Mouse (Mus musculus) kidney, postnatal 14 days (tissue): ENCODE results near the gene Rab3d.

Source experiments
- DNase-seq: peaks from one replicate; pipeline ENCODE4 v3.0.0; 2022; ENCODE audit warnings: mixed read lengths

The Rab3d gene

GRCm38 (mm10) chr9:21918035-21918592 is at the start of gene Rab3d:
TSS of gene Rab3d (minus strand) at chr9:21918192.
- DNase-seq = peak; percentile 99

GRCm38 (mm10) chr9:21963417-21963816 is 45.4 kb upstream of the Rab3d start, which contains the start of gene Epor:
TSS of gene Epor (minus strand) at chr9:21963506.
- DNase-seq = peak; percentile 71

- peak; percentile 82 for DNase-seq
Measured at GRCm38 (mm10) chr9:21962416-21963059, 44.5 kb upstream of the Rab3d start.

GRCm38 (mm10) chr9:21962010-21962409 is 44.0 kb upstream of the Rab3d start:
- no peak for DNase-seq

- DNase-seq = peak; percentile 19
Measured at GRCm38 (mm10) chr9:21961366-21961980, 43.5 kb upstream of the Rab3d start.

DNA sequence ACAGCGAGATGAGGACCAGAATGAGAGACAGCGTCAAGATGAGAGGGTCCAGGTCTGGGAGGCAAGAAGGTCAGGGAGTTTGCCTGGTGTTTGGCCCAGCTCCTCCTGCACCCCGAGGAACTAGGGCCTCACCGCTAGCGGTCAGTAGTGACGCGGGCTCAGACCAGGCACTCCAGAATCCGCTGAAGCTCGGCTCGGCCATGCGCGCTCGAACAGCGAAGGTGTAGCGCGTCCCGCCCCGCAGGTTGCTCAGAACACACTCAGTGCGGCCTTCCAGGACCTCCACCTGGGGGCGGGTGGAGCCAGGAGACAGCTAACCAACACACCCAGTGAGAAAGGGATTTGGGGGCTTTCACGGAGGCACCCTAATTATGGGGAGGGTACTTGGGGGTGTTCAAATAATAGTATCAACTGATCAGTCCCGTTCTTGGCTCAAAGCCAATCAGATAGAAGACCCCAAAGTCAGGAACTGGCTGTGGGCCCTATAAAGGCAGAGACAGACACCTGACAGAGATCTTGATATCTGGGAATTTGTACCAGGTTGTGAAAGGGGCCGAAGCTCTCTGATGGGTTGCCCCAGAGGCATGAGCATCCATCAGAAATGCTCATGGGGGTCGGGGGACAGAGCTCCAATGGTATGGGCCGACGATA is 42.7 kb upstream of the Rab3d start:
- DNase-seq = peak; percentile 70

- DNase-seq = peak; percentile 56
Measured at GRCm38 (mm10) chr9:21960135-21960534, 42.1 kb upstream of the Rab3d start.

DNA sequence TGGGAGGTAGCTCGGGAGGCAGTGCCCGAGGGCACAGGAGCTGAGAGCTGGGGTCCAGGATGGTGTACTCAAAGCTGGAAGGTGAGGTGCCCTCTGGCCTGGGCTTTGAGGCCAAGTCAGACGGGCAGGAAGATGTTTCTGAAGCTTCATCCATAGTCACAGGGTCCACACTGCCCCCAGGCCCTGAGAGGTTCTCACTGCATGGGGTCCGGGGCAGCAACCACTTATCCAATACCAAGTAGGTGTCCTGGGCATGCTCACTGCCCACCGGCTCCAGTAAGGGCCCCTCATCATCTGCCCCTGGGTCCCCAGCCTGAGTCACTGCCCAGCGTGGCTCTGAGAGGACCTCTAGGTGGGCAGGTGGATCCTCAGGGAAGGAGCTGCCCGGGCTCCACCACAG is 41.3 kb upstream of the Rab3d start:
- DNase-seq = no peak

- DNase-seq = no peak
Measured at GRCm38 (mm10) chr9:21958372-21958771, 40.4 kb upstream of the Rab3d start.

DNA sequence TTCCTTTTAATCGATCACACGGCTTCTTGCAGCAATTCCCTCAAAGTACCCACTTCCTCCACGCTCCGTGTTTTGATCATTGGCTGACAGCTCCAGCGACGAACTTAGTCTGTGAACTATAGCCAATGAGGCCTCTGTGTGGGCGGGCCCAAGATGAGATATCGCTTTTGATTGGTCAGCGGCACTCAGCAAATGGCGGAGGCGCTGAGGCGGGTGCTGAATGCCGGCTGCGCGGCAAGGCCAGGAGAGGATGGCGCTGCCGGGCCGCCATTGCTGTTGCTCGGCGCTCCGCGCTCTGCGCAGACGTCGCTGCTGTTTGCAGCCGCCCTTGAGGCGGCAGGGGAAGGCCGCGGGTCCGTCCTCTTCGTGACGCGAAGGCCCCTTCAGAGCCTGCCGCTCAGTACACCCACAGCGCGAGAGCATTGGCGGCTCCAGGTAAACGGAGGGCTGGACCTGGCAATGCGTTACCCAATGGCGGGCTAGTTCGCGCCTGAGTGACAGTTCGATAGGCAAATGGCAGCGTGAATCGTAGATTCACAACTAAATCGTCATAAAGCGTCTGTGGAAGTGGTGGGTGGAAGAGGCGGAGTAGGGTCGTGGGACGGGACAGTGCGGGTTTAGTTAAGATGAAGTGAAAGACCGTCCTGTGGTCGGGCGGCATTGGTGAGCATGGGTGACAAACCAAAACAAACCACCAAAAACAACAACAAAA is 37.7 kb upstream of the Rab3d start, which contains the start of gene Swsap1:
Swsap1 (plus strand) TSS at position 186 of the 712 bp plus-strand sequence.
- DNase-seq = peak; percentile 99

- no peak for DNase-seq
Measured at GRCm38 (mm10) chr9:21955225-21955569, 37.2 kb upstream of the Rab3d start.

DNA sequence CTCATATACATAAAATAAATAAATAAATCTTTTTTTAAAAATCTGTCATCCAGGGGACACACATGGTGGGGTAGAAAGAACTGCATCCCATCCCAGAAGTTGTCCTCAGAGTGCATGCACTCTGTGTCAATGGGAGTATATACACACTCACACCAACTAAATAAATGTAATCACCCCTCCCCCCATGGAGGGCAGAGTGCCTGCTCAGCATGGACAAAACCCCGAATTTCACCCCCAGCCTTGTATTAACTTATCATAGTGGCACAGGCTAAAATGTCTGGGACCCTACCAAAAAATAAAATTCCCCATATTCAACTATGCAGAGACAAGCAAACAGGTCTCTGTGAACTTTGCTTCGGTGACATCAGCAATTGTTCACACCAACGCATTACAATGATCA is 36.6 kb upstream of the Rab3d start:
- no peak for DNase-seq

DNA sequence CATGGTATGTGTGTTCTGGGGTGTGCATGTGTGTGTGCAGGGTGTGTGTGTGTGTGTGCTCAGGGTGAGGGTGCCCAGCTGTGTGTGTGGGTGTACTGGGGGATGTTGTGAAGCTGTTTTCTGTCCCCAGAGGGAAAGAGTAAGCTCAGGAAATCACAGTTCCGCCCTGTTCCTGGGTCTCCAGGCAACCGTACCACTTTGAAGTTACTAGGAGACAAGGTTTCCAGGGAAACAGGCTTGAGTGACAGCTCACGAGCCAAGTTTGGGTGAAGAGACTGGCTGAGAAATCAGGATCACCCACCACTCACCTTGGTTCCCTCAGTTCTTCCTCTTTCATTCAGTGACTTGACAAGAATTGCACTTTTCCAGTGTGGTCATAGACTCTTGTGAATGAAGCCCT is 35.6 kb upstream of the Rab3d start:
- no peak for DNase-seq

GRCm38 (mm10) chr9:21951977-21952376 is 34.0 kb upstream of the Rab3d start:
- DNase-seq = no peak

DNA sequence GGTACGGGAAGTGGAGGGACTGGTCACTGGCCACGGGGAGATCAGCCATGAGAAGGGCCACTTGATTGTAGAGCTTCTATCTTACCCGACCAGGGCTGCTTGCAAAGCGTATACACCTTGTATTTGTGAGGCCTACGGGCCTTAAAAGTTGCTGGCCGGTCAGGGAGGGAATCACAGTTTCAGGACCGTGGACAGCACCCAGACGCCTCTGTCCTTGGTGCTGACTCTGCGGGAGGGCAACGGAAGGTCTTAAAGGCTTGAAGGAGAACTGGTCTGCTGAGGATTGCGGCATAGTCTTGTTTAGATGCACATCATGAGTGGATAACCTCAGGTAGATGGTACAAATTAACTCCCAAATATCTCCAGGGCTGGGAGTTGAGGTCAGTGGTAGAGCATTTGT is 32.3 kb upstream of the Rab3d start:
- peak; percentile 65 for DNase-seq

DNA sequence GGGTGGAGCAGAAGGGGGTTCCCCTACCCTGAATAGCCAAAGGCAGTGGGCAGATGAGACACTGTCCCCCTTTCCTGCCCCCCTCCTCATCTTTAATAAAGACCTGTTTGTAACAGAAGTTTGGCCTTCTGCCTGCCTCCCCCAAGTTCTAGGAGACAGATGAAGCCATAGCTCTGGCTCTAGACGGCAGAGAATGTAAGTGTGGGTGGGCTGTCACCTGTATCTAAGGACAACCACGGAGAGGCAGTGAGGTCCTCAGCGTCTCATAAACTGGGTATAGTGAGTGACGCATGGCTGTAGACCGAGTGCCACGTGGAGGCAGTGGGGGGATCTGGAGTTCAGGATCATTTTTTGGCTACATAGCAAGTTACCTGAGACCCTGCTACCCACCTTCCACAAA is 30.8 kb upstream of the Rab3d start:
- no peak for DNase-seq

GRCm38 (mm10) chr9:21948146-21948545 is 30.2 kb upstream of the Rab3d start:
- no peak for DNase-seq

DNA sequence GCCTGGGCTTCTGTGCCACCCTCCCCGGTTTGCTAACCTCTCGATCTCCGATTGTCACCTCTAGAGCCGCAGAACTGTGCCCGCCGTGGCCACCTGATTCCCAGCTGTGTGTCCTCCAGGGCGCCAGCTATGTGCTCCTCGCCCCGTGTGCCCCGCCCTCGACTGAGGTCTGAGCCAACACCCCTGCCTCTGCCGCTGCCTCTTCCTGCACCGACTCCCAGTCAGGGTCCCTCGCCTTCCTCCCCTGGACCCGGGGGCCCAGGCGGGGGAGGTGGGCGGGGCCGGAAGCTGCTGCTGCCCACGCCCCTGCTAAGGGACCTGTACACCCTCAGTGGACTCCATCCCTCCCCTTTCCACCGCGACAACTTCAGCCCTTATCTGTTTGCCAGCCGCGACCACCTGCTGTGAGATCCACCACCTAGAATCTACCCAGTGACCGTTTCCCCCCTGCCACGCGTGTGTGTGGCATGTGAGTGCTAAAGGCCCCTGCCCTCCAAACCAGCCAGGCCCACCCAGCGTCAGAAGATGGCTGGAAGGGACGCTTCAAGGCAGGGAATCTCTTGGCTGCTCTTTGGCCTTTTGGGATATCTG is 29.6 kb upstream of the Rab3d start:
- DNase-seq = no peak

DNA sequence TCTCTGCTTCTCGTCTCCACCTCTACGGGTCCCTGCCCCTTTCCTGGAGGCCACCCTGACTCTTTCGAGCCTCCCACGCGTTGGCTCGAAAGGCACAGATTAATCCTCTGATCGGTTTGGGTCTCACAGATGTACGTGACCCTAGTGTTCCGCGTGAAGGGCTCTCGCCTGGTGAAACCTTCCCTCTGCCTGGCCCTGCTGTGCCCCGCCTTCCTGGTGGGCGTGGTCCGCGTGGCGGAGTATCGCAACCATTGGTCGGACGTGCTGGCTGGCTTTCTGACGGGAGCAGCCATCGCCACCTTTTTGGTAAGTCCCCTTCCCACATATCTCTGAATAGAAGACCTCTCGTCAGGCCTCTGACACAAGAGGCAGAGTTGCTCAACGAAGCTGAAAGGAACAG is 26.3 kb upstream of the Rab3d start:
- DNase-seq = no peak

DNA sequence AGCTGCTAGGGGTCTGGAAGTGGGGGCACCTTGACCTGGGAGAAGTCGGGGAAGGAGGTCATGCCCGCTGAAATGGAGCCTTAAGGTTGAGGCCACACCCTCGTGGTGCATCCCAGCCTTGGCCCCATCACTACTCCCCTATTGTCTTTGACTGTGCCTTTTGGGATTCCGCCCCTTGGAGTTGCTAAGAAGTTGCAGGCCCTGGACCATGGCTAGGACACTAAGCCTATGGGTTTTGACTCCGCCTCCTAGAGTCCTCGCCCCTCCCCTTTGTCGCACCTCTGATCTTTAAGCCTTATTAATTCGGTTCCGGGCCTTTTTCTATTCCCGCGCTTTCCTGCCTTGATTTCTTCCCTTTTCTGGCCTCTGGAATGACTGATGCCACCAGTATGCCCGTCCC is 25.6 kb upstream of the Rab3d start:
- DNase-seq = no peak

- DNase-seq = no peak
Measured at GRCm38 (mm10) chr9:21943046-21943445, 25.1 kb upstream of the Rab3d start.

DNA sequence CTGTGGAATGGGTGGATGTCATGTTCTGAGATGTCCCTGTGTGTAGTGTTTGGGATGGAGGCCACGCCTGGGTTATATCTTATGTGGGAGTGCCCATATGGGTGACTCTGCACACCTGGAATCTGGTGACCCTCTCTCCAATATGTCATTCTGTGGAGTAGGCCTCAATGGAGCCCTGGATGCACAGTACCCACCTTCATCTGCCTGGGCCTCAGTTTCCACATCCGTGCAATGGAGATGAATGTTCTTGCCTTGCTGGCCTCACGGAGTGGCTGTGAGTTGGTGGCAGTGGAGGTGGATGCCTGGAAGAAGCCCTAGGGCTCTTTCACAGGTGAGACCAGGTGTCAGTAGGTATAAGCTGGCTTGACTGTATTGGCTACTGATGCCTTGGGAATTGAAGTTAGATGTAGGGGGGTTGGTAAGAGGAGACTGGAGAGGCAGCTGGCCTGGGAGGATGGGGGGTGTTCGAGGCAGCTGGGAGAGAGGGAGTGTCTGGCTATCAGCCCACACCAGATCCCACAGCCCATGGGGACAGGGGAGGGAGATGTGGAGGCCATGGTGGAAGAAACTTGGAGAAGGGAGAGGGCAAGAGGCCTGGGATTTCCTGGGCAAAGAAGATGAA is 20.4 kb upstream of the Rab3d start:
- no peak for DNase-seq
